Mouse (Mus musculus): ENCODE data around the gene Hdac4. TPM values are rescaled to one million over a fixed set of nuclear protein-coding genes. Genes with fewer than 3 reads are reported as not detected.

Gene Hdac4
- polyA plus RNA-seq, 1 experiment from 2014 or later, result 3.0 TPM

DNA sequence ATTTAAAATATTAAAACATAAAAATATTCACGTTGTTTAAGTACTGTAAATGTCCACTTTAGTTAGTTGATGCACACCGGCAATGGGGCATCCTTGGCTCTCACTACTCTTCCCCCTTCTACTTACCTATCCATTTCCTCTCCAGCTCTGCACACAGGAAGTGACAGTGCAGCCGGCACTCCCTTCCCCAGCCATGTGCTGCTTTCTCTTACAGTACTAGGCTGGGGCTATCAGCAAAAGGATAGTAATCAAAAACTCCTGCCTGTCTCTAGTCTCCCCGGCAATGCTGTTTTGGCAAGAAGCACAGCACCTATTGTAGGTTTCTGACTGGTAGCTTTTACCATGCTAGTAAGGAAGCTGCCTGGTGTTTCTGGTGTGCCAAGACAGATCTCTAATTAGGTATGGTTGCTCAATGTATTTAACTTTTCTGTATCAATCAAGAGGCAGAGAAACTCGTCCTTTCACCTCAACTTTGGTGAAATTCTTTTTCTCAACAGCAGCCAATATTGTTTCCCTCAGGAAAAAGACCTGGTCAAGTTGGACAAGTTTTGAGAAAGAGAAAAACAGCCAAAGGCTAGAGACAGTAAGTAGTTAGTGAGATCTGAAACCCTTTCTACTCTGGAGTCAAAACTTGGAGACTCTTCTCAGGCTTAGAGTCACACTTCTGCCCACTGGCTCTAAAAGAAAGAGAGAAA lies 136.6 kb downstream of the Hdac4 start:
- Histone ChIP-seq H3K4me1 (ENCODE audit: insufficient read depth) (0 out of 2 replicates have a peak, but pooled peaks cover 4% of the 10 kb centered on the region), H3K9me3 (ENCODE audit: low read length) (no peaks in the 10 kb centered on the region), H3K4me2 (ENCODE audit: low read depth, low read length) (no peak overlapping the region), H3K4me3 (ENCODE audit: low read depth, low read length) (no peak overlapping the region), H3K27ac (ENCODE audit: low read depth) (no peak overlapping the region), H3K9ac (replicated peaks) (no peak overlapping the region), H3K27me3 (ENCODE audit: insufficient read depth, low read length) (no peaks in the 10 kb centered on the region), H3K36me3 (replicated peaks; ENCODE audit: insufficient read depth, low read length) (no peaks in the 10 kb centered on the region)
- WGBS (ENCODE audit: insufficient replicate concordance), result 43% methylated on average over 5 of the region's 5 CpGs
- ATAC-seq (no peak), DNase-seq (no peak)
- TF ChIP-seq EP300 (IDR thresholded peaks at IDR 0.05; ENCODE audit: low read depth) (no peak), CTCF (IDR thresholded peaks at IDR 0.05; ENCODE audit: low read depth) (no peak)

DNA sequence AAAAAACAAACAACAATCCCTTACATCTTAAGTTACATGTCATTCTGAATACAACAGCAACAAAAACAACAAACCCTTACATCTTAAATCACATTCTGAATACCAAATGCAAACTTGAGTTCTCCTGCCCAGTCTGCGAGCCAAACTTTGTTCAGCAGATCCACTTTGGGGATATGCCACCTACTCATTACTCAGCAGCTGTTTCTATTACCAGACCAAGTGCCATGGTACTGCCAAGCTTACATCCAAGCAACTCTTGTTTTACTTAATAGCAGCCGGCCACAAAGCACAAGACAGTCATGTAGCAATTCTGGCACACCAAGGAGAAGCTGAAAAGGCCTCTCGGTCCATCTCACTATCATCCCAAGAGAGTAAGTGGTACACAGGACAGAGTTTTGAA lies 138.4 kb downstream of the Hdac4 start:
- H3K9ac ChIP-seq (replicated peaks), result no peak overlapping the region
- H3K27me3 ChIP-seq (ENCODE audit: insufficient read depth, low read length), result no peaks in the 10 kb centered on the region
- ATAC-seq (no peak), DNase-seq (no peak)
- no peak overlapping the region for H3K4me2 ChIP-seq (ENCODE audit: low read depth, low read length)
- H3K27ac ChIP-seq (ENCODE audit: low read depth), result no peak overlapping the region
- 81% methylated on average over 3 of the region's 3 CpGs for WGBS (ENCODE audit: insufficient replicate concordance)
- no peak for TF ChIP-seq CTCF (IDR thresholded peaks at IDR 0.05; ENCODE audit: low read depth)
- no peak for TF ChIP-seq EP300 (IDR thresholded peaks at IDR 0.05; ENCODE audit: low read depth)
- no peaks in the 10 kb centered on the region for H3K36me3 ChIP-seq (replicated peaks; ENCODE audit: insufficient read depth, low read length)
- H3K4me3 ChIP-seq (ENCODE audit: low read depth, low read length), result no peak overlapping the region
- peaks cover 5% of the 10 kb centered on the region; the same call in 1 of the 2 replicates for H3K4me1 ChIP-seq (ENCODE audit: insufficient read depth)
- no peaks in the 10 kb centered on the region for H3K9me3 ChIP-seq (ENCODE audit: low read length)

DNA sequence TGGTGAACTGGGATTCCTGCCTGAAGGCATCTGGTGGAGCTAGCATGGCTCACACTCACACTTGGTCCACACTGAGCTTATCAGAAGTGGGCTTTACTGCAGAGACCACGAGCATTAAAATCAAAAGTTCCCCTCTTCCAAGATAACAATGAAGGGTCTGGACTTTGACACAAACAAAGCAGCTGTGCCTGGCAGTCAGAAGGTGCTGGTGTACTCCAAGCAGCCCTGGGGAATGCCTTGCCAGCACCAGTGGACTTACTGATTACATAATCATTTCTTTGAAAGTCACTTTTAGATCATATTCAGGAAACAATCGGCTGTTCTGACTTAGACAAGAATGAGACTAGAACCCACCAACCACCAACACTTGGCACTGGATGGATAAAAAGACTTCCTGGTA lies 140.3 kb downstream of the Hdac4 start:
- Histone ChIP-seq H3K27ac (ENCODE audit: low read depth) (no peak overlapping the region), H3K4me3 (ENCODE audit: low read depth, low read length) (no peak overlapping the region), H3K9me3 (ENCODE audit: low read length) (no peaks in the 10 kb centered on the region), H3K4me2 (ENCODE audit: low read depth, low read length) (no peak overlapping the region), H3K36me3 (replicated peaks; ENCODE audit: insufficient read depth, low read length) (no peaks in the 10 kb centered on the region), H3K27me3 (ENCODE audit: insufficient read depth, low read length) (no peaks in the 10 kb centered on the region), H3K9ac (replicated peaks) (no peak overlapping the region), H3K4me1 (ENCODE audit: insufficient read depth) (peaks cover 8% of the 10 kb centered on the region)
- DNase-seq, result no peak
- 18% methylated on average over 2 of the region's 2 CpGs for WGBS (ENCODE audit: insufficient replicate concordance)
- ATAC-seq, result no peak
- TF ChIP-seq EP300 (IDR thresholded peaks at IDR 0.05; ENCODE audit: low read depth) (no peak), CTCF (IDR thresholded peaks at IDR 0.05; ENCODE audit: low read depth) (no peak)

DNA sequence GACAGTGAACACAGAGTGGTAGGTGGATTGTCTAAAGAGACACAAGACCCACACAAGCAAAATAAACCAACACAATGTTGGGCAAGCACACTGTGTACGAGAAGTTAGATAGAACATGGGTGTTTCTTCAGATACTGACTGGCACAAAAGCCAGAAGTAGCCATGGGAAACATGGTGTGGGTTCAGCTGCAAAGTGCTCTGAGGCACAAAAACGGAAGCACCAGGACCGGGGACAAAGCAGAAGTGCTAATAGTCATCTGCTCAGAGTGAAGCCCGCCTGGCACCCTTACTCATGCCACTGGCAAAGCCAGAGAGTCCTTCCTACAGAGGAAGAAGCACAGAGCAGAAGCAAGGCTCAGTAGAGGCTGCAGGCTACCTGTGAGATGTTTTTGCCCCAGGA lies 143.3 kb downstream of the Hdac4 start:
- Histone ChIP-seq H3K27ac (ENCODE audit: low read depth) (peak overlapping the region; percentile 64; the same call in 1 of the 2 replicates), H3K27me3 (ENCODE audit: insufficient read depth, low read length) (no peaks in the 10 kb centered on the region), H3K4me3 (ENCODE audit: low read depth, low read length) (no peak overlapping the region), H3K9ac (replicated peaks) (no peak overlapping the region), H3K4me1 (ENCODE audit: insufficient read depth) (peaks cover 15% of the 10 kb centered on the region), H3K36me3 (replicated peaks; ENCODE audit: insufficient read depth, low read length) (no peaks in the 10 kb centered on the region), H3K9me3 (ENCODE audit: low read length) (no peaks in the 10 kb centered on the region), H3K4me2 (ENCODE audit: low read depth, low read length) (no peak overlapping the region)
- TF ChIP-seq CTCF (IDR thresholded peaks at IDR 0.05; ENCODE audit: low read depth) (no peak), EP300 (IDR thresholded peaks at IDR 0.05; ENCODE audit: low read depth) (no peak)
- WGBS (ENCODE audit: insufficient replicate concordance), result 45% methylated on average over 4 of the region's 4 CpGs
- ATAC-seq (peak; percentile 54; the same call in 1 of the 2 replicates), DNase-seq (peak; percentile 44)

DNA sequence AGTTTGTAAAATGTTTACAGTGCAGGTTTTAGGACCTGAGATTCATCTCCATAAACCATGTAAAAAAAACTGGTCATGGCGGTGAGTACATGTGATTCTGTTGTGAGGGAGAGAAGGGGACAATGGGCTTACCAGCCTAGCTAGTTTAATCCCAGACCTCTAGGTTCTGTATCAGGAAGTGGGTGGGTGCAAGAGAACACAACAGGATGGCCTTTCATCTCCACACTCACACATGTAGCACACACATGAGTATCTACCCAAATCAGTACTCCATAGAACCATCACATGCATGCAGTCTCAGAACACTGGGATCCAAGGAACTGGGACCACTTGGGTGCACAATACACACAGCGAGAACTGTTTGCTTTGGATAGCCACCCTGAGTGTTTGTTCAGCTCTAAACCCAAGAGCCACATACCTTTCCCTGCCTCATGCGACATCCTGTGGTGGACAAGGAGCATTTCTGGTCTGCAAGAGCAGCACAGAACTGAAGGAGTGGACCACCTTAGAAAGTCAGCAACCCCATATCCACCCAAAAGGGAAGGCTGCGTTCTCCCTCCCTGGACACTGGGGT lies 143.9 kb downstream of the Hdac4 start:
- H3K36me3 ChIP-seq (replicated peaks; ENCODE audit: insufficient read depth, low read length), result no peaks in the 10 kb centered on the region
- 70% methylated on average over 4 of the region's 4 CpGs for WGBS (ENCODE audit: insufficient replicate concordance)

DNA sequence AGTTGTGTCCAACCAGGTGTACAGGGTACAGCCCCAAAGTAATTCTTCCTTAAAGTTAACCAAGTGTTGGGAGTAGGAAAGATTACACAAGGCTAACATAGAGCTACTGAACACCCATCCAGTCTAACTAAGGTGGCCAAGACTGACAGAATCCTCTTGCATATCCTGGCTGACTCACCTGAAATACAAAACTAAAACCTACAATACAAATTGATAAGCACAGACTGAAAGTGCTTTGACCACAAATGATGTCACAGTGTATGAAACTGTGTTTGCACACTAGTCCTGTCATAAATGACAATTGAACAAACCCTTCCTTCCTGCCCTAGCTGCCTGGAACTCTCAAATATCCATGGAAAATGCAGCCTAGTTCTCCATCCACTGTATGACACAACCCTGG lies 144.5 kb downstream of the Hdac4 start:
- Histone ChIP-seq H3K27ac (ENCODE audit: low read depth) (no peak overlapping the region), H3K4me2 (ENCODE audit: low read depth, low read length) (no peak overlapping the region), H3K36me3 (replicated peaks; ENCODE audit: insufficient read depth, low read length) (no peaks in the 10 kb centered on the region), H3K4me3 (ENCODE audit: low read depth, low read length) (no peak overlapping the region), H3K9ac (replicated peaks) (no peak overlapping the region), H3K4me1 (ENCODE audit: insufficient read depth) (peaks cover 15% of the 10 kb centered on the region), H3K9me3 (ENCODE audit: low read length) (no peaks in the 10 kb centered on the region), H3K27me3 (ENCODE audit: insufficient read depth, low read length) (no peaks in the 10 kb centered on the region)
- ATAC-seq (no peak), DNase-seq (no peak)
- TF ChIP-seq CTCF (IDR thresholded peaks at IDR 0.05; ENCODE audit: low read depth) (no peak), EP300 (IDR thresholded peaks at IDR 0.05; ENCODE audit: low read depth) (no peak)

More for the DNA sequence above, 143.9 kb downstream of the Hdac4 start:
- no peak overlapping the region for H3K4me3 ChIP-seq (ENCODE audit: low read depth, low read length)
- H3K27ac ChIP-seq (ENCODE audit: low read depth), result peak overlapping the region; percentile 64
- no peak overlapping the region for H3K9ac ChIP-seq (replicated peaks)
- no peaks in the 10 kb centered on the region for H3K9me3 ChIP-seq (ENCODE audit: low read length)
- no peaks in the 10 kb centered on the region for H3K27me3 ChIP-seq (ENCODE audit: insufficient read depth, low read length)
- no peak for DNase-seq
- ATAC-seq, result no peak
- TF ChIP-seq EP300 (IDR thresholded peaks at IDR 0.05; ENCODE audit: low read depth) (no peak), CTCF (IDR thresholded peaks at IDR 0.05; ENCODE audit: low read depth) (peak; percentile 33)
- H3K4me1 ChIP-seq (ENCODE audit: insufficient read depth), result peaks cover 15% of the 10 kb centered on the region
- H3K4me2 ChIP-seq (ENCODE audit: low read depth, low read length), result no peak overlapping the region

Measured in liver, postnatal 0 days (tissue).